Mouse (Mus musculus) frontal cortex, postnatal 14 days (tissue): ENCODE data around the gene Ngb.

Source experiments
- DNase-seq, 2 experiments: peaks; one replicate each; pipeline ENCODE4 v3.0.0; 2022; ENCODE audit warnings: low spot score in 2 of 2

Ngb gene

GRCm38 (mm10) chr12:87091916-87092315, 10.4 kb downstream of the Ngb start:
- DNase-seq, result no peak

GRCm38 (mm10) chr12:87089701-87090100, 12.6 kb downstream of the Ngb start:
- DNase-seq, result no peak

GRCm38 (mm10) chr12:87089255-87089654, 13.1 kb downstream of the Ngb start:
- no peak for DNase-seq

GRCm38 (mm10) chr12:87088331-87088730, 14.0 kb downstream of the Ngb start:
- DNase-seq, result no peak

GRCm38 (mm10) chr12:87087236-87087635, 15.1 kb downstream of the Ngb start:
- DNase-seq, result no peak

- DNase-seq, result no peak
Observed at GRCm38 (mm10) chr12:87082797-87083196, 19.5 kb downstream of the Ngb start.

- no peak for DNase-seq
Observed at GRCm38 (mm10) chr12:87076610-87077009, 25.7 kb downstream of the Ngb start.

GRCm38 (mm10) chr12:87070520-87070919, 31.8 kb downstream of the Ngb start:
- DNase-seq, result no peak

- no peak for DNase-seq
Observed at GRCm38 (mm10) chr12:87066429-87066828, 35.9 kb downstream of the Ngb start.

GRCm38 (mm10) chr12:87065446-87065845, 36.9 kb downstream of the Ngb start:
- DNase-seq, result no peak

- no peak for DNase-seq
Observed at GRCm38 (mm10) chr12:87057066-87057465, 45.3 kb downstream of the Ngb start.

GRCm38 (mm10) chr12:87054873-87055272, 47.5 kb downstream of the Ngb start:
- no peak for DNase-seq

- DNase-seq, result peak; percentile 82 to 92
Observed at GRCm38 (mm10) chr12:87052661-87053321, 49.5 kb downstream of the Ngb start.

GRCm38 (mm10) chr12:87047536-87047935, 54.8 kb downstream of the Ngb start:
- DNase-seq, result no peak
